Mouse (Mus musculus) spleen, adult 2 months (tissue): ENCODE results near the gene Gpc6.

ENCODE experiments used
- CTCF ChIP-seq: fragments of 200-500 bp; IDR thresholded peaks from 2 replicates; pipeline ENCODE4 v1.5.1; 2011; ENCODE audit warnings: mild to moderate bottlenecking, inconsistent platforms; ENCODE audit not compliant: insufficient read depth, insufficient read length, insufficient replicate concordance; ENCODE audit errors: extremely low read depth
- POLR2A ChIP-seq: fragments of 200-500 bp; IDR thresholded peaks from 2 replicates; pipeline ENCODE4 v1.6.1; 2011; ENCODE audit warnings: low read depth, low read length, inconsistent platforms

- TF ChIP-seq CTCF (no peak), POLR2A (no peak)
Observed at GRCm38 (mm10) chr14:117238226-117238625, 313.1 kb downstream of the Gpc6 start.
